Mouse (Mus musculus): ENCODE results near the gene Bmpr2. TPM values are rescaled to one million over a fixed set of nuclear protein-coding genes. Genes with fewer than 3 reads are reported as not detected.

Gene Bmpr2
- polyA plus RNA-seq, 1 experiment from 2014 or later = 17.9 TPM

- 75% methylated on average over 2 of the region's 2 CpGs for WGBS
- no peaks in the 10 kb centered on the region for H3K27me3 ChIP-seq (replicated peaks; ENCODE audit: insufficient read depth, low read length)
- ATAC-seq (no peak), DNase-seq (ENCODE audit: low spot score) (no peak)
- TF ChIP-seq EP300 (IDR thresholded peaks at IDR 0.05) = no peak
- TF ChIP-seq CTCF (IDR thresholded peaks at IDR 0.05) = no peak
- H3K4me2 ChIP-seq (replicated peaks; ENCODE audit: low read depth, low read length) = no peak overlapping the region
- no peak overlapping the region for H3K4me3 ChIP-seq (ENCODE audit: low read depth, low read length)
- H3K27ac ChIP-seq (ENCODE audit: low read length) = no peak overlapping the region
- H3K36me3 ChIP-seq (ENCODE audit: insufficient read depth, low read length) = no peaks in the 10 kb centered on the region
- H3K9me3 ChIP-seq (ENCODE audit: low read length) = no peaks in the 10 kb centered on the region
- H3K9ac ChIP-seq (replicated peaks; ENCODE audit: low read depth) = no peak overlapping the region
- H3K4me1 ChIP-seq (ENCODE audit: insufficient read depth, low read depth, low read length) = no peaks in the 10 kb centered on the region
Measured at GRCm38 (mm10) chr1:59905916-59906315, 142.7 kb downstream of the Bmpr2 start.

GRCm38 (mm10) chr1:59906819-59907521, 143.8 kb downstream of the Bmpr2 start:
- 75% methylated on average over 13 of the region's 13 CpGs for WGBS
- no peak for TF ChIP-seq CTCF (IDR thresholded peaks at IDR 0.05)
- no peak for TF ChIP-seq EP300 (IDR thresholded peaks at IDR 0.05)
- H3K36me3 ChIP-seq (ENCODE audit: insufficient read depth, low read length) = no peaks in the 10 kb centered on the region
- DNase-seq (ENCODE audit: low spot score) = no peak
- peak overlapping the region; percentile 64 for H3K27ac ChIP-seq (ENCODE audit: low read length)
- H3K4me1 ChIP-seq (ENCODE audit: insufficient read depth, low read depth, low read length) = no peaks in the 10 kb centered on the region
- no peaks in the 10 kb centered on the region for H3K27me3 ChIP-seq (replicated peaks; ENCODE audit: insufficient read depth, low read length)
- no peak overlapping the region for H3K4me3 ChIP-seq (ENCODE audit: low read depth, low read length)
- H3K9me3 ChIP-seq (ENCODE audit: low read length) = no peaks in the 10 kb centered on the region
- ATAC-seq = peak; percentile 10; the same call in 1 of the 2 replicates
- no peak overlapping the region for H3K9ac ChIP-seq (replicated peaks; ENCODE audit: low read depth)
- no peak overlapping the region for H3K4me2 ChIP-seq (replicated peaks; ENCODE audit: low read depth, low read length)

DNA sequence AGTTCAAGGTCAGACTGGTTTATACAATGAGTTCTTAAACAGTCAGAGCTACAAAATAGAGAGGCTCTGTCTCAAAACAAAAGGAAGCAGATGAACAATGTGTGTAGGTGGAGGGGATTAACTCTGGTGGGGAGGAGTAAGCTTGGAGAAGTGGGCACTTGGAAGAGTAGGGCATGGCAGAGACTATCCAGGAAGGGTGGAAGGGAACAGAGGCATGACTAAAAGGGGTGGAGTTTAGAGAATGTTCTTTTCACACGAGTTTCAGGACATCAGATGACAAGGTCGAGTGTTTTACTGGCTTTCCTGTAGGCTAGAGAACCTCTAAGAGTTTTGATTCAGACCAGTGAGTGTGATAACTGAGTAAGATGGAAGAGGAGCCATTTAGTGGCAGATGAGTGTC, 144.5 kb downstream of the Bmpr2 start:
- no peak; the same call in none of the 2 replicates for TF ChIP-seq EP300 (IDR thresholded peaks at IDR 0.05)
- Histone ChIP-seq H3K4me3 (ENCODE audit: low read depth, low read length) (no peak overlapping the region), H3K36me3 (ENCODE audit: insufficient read depth, low read length) (no peaks in the 10 kb centered on the region), H3K9ac (replicated peaks; ENCODE audit: low read depth) (no peak overlapping the region), H3K27me3 (replicated peaks; ENCODE audit: insufficient read depth, low read length) (no peaks in the 10 kb centered on the region), H3K27ac (ENCODE audit: low read length) (peak overlapping the region; percentile 64; the same call in 1 of the 2 replicates), H3K9me3 (ENCODE audit: low read length) (no peaks in the 10 kb centered on the region), H3K4me2 (replicated peaks; ENCODE audit: low read depth, low read length) (no peak overlapping the region), H3K4me1 (ENCODE audit: insufficient read depth, low read depth, low read length) (no peaks in the 10 kb centered on the region)
- WGBS = 7% methylated on average over 2 of the region's 2 CpGs
- DNase-seq (ENCODE audit: low spot score) (peak; percentile 60), ATAC-seq (peak; percentile 47)

GRCm38 (mm10) chr1:59910941-59911340, 147.7 kb downstream of the Bmpr2 start:
- Histone ChIP-seq H3K9me3 (ENCODE audit: low read length) (no peaks in the 10 kb centered on the region), H3K4me2 (replicated peaks; ENCODE audit: low read depth, low read length) (no peak overlapping the region), H3K4me3 (ENCODE audit: low read depth, low read length) (no peak overlapping the region), H3K27ac (ENCODE audit: low read length) (no peak overlapping the region), H3K9ac (replicated peaks; ENCODE audit: low read depth) (no peak overlapping the region), H3K36me3 (ENCODE audit: insufficient read depth, low read length) (no peaks in the 10 kb centered on the region), H3K27me3 (replicated peaks; ENCODE audit: insufficient read depth, low read length) (no peaks in the 10 kb centered on the region), H3K4me1 (ENCODE audit: insufficient read depth, low read depth, low read length) (no peaks in the 10 kb centered on the region)
- 86% methylated on average over 1 of the region's 1 CpGs for WGBS
- ATAC-seq (no peak), DNase-seq (ENCODE audit: low spot score) (no peak)
- TF ChIP-seq EP300 (IDR thresholded peaks at IDR 0.05) (no peak), CTCF (IDR thresholded peaks at IDR 0.05) (no peak)

- Histone ChIP-seq H3K4me2 (replicated peaks; ENCODE audit: low read depth, low read length) (peak within 1 kb of the TSS; percentile 79), H3K27ac (ENCODE audit: low read length) (peak within 1 kb of the TSS; percentile 98), H3K9ac (replicated peaks; ENCODE audit: low read depth) (peak within 1 kb of the TSS; percentile 95), H3K9me3 (ENCODE audit: low read length) (no peaks in the 10 kb centered on the region), H3K27me3 (replicated peaks; ENCODE audit: insufficient read depth, low read length) (no peaks in the 10 kb centered on the region), H3K4me1 (ENCODE audit: insufficient read depth, low read depth, low read length) (peaks cover 3% of the 10 kb centered on the region; the same call in 1 of the 2 replicates), H3K4me3 (ENCODE audit: low read depth, low read length) (peak within 1 kb of the TSS; percentile 99), H3K36me3 (ENCODE audit: insufficient read depth, low read length) (no peaks in the 10 kb centered on the region)
- DNase-seq (ENCODE audit: low spot score) (peak; percentile 99), ATAC-seq (peak; percentile 95)
- TF ChIP-seq CTCF (IDR thresholded peaks at IDR 0.05) (peak; percentile 48), EP300 (IDR thresholded peaks at IDR 0.05) (peak; percentile 87)
- 1% methylated on average over 44 of the region's 72 CpGs for WGBS
Measured at GRCm38 (mm10) chr1:59912413-59913157, 149.4 kb downstream of the Bmpr2 start, which contains the start of gene Fam117b. Gene Fam117b, plus strand, starts transcription at chr1:59913006.

GRCm38 (mm10) chr1:59913195-59913868, 150.1 kb downstream of the Bmpr2 start:
- H3K9me3 ChIP-seq (ENCODE audit: low read length) = no peaks in the 10 kb centered on the region
- H3K9ac ChIP-seq (replicated peaks; ENCODE audit: low read depth) = peak overlapping the region; percentile 95
- WGBS = 5% methylated on average over 46 of the region's 98 CpGs
- H3K4me1 ChIP-seq (ENCODE audit: insufficient read depth, low read depth, low read length) = peaks cover 3% of the 10 kb centered on the region; the same call in 1 of the 2 replicates
- no peaks in the 10 kb centered on the region for H3K36me3 ChIP-seq (ENCODE audit: insufficient read depth, low read length)
- peak overlapping the region; percentile 99 for H3K4me3 ChIP-seq (ENCODE audit: low read depth, low read length)
- no peak for TF ChIP-seq EP300 (IDR thresholded peaks at IDR 0.05)
- TF ChIP-seq CTCF (IDR thresholded peaks at IDR 0.05) = peak; percentile 28
- no peaks in the 10 kb centered on the region for H3K27me3 ChIP-seq (replicated peaks; ENCODE audit: insufficient read depth, low read length)
- DNase-seq (ENCODE audit: low spot score) (no peak), ATAC-seq (peak; percentile 52)
- H3K27ac ChIP-seq (ENCODE audit: low read length) = peak overlapping the region; percentile 98
- H3K4me2 ChIP-seq (replicated peaks; ENCODE audit: low read depth, low read length) = peak overlapping the region; percentile 79
